Mouse (Mus musculus) left cerebral cortex, adult 8-10 months (tissue): ENCODE measurements around the gene Gpr63. TPM values are rescaled to one million over a fixed set of nuclear protein-coding genes. Genes with fewer than 3 reads are reported as not detected.
"Not testable (repeated sequence)": the region's sequence is repeated elsewhere in the genome, so short reads cannot be mapped to it uniquely, and the experiment has no call there.

Experiments
- DNase-seq, 2 experiments: peaks; one replicate each; pipeline ENCODE4 v3.0.0; 2022; ENCODE audit warnings: low spot score in 2 of 2
- total RNA-seq, 4 experiments: library from RNA; stranded (reverse); gene quantifications; 2 replicates each; pipeline ENCODE4 v1.2.4; 2022

The Gpr63 gene
- total RNA-seq = 10 to 100 TPM; 12.8 to 21.9 (median 16.7) TPM

DNA sequence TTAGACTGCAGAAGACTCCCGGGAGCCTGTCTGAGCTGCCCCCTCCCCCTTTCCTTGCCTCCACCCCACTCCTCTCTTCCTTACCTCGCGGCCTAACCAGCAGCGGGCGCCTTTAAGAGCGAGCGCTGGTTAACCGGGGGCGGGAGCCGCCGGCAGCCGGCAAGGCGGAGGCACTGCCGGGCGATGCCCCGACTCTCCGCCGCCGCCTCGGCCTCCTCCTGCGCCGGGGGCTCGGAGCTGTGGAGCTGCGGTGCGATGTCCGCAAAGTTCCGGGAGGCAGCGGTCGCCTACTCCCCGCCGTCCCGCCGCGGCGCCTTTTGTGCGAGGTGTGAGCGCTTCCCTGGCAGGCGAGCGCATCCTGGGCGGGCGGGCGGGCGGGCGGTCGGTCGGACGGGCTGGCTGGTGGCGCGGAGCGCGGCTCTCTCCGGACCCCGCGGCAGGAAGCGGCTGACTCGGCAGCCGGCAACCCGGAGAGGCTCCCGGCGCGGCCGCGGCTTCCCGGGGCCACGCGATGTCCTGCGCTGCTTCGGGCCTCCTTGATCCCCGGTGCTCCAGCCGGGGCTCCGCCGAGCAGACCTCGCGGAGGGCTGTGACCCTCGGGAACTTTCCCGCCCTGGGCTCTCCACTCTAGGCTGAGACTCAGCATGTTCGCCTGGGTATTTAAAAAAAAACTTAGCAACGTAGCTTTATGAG, at the start of gene Gpr63:
TSS of gene Gpr63 (plus strand) at position 109 of the 693 bp plus-strand sequence.
- peak; percentile 63 to 66 for DNase-seq

DNA sequence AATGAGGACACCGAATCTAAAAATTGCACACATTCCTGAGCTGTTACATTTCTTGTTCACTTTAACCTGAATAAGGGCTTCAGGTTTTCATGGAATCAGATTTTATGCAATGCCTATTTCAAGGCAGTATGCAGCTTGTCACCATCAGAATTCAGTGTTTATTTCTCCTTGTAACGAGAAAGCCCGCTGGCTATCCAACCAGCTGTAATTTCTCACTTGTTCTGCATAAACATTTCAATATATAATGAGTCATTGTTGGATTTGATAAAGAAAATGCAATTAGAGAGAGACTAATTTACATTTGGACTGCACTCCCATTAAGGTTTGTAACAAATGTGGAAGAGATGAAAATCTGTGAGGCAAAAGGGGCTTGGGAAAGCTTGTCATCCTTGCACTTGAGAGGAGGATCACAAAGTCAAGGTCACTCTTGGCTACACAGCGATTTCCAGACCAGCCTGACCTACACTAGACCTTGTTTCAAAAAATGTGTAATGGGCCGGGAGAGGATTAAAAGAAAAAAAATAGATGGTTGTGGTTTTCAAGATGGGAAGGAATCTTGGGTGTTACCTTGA, 46.1 kb upstream of the Gpr63 start:
- DNase-seq = no peak

DNA sequence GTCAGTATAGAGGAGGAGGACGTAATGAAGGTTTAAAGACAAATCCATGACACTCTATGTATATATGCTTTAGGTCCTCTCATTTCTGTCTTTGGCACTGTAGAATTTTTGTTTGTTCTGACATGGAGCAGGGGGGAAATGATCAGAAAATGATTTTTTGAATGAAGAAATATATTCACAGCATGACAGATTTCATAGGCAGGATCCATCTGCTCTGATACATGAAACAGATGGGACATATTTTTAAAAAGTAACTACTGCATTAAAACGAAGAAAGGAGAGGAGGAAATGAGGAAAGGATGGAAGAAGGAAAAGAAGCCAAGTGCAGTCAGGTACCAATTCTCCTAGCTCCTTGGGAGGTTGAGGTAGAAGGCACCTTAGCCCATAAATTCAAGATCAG, 41.5 kb upstream of the Gpr63 start:
- no peak for DNase-seq

DNA sequence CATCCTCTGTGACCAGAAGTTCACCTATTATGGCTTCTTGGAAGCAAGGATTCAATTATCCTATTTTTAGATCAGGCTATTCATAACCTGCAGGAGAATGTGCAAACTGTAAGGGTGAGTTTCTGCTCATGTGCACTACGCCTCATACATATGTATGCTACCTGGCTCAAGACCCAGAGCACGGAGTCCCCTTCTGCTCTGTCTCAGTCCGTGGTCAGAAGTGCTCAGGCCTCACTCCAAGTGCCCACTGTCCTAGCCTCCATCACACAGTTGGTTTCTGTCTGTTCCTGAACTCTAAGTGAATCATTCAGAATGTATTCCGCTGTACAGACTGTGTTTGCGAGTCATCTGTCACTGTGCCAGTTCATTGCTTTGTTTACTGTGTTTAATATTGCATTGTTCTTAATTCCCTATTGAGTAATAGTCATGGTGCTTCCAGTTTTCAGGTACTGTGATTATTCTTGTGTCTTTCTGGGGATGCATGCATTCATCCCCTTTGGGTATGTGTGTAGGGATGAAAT, 37.9 kb upstream of the Gpr63 start:
- DNase-seq = no peak

DNA sequence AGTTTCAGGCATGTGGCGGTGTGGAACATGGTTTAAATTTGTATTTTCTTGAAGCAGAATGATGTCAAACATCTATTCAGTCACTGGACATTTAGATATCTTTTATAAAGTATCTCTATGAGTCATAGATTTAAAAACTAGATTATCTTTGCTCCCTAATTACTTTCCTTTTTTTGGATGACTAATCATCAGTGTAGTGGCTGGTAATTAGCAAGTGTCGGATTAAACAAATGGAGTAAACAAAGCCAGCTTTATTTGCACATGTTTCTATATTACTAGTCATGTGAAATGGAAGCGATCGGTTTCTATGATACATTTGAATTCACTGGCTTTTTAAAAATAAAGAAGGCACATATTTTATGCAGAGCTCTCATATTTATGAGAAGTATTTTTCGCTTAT, 37.3 kb upstream of the Gpr63 start:
- no peak for DNase-seq

DNA sequence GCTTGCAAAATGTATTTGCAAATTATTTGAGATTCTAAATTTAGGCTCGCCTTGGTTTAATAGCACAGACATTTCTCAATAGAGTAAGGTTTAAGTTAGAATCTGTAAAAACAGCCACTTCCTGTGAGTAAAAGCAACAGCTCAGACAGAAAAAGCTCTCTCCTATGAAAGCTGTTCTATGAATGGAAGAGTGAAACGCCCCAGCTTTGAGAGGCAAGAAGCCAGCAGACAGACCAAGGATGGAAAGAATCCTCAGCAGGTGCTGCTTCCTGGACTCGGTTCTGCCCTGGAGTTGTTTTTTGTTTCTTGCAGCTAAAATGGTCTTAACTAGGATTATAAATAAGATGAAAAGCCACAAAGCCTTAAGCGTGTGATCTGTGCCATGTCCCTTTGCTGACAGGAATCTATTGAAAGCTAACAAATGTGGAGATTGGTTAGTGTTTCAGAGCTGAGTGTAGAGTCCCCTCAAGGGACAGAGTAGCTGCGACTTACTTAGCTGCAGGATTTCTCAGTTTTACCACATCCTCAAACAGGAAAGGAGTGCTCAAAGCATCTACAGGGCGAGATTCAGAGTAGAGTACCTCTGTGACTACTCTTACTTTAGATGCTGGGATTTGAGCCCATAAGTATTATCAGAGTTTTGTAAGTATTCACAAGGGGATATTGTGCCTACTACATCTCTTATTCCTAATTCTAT, 23.3 kb upstream of the Gpr63 start:
- no peak for DNase-seq

DNA sequence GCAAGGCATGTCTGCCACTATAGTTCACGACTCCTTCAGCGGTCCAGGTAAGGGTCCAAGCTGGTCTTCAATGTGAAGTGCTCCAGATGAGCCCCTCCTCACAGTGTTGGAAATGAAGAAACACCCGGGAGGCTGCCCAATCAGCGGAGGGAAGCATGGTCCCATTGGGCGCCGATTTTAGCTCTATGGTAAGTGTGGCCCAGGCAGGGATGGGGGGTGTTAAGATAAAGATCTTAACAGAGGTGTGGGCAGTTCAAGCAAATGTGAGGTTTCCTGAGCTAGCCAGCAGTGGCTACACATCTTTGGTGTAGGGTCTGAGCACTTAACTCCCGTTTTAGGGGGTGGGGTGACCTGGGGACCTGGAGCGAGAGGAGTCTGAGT, 299 bp upstream of the Gpr63 start:
- no peak for DNase-seq

DNA sequence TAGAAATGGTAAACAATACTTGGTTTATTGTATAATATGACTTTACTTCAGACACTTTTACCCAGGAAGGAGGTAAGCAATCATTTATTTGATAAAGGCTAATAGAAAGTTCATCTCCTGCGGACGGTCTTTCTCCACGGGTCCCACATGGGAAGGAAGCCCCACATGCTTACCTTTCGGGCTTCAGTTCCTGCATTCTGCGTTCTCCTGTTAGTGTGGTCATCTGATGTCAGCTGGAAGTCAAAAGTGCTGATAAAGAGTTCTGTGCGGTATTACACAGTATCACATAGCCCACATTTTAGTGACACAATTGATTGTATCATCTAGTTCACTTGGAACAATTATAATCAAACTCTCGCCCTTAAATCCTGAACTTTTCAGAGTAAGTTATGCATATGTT, 1.0 kb downstream of the Gpr63 start:
- no peak for DNase-seq

DNA sequence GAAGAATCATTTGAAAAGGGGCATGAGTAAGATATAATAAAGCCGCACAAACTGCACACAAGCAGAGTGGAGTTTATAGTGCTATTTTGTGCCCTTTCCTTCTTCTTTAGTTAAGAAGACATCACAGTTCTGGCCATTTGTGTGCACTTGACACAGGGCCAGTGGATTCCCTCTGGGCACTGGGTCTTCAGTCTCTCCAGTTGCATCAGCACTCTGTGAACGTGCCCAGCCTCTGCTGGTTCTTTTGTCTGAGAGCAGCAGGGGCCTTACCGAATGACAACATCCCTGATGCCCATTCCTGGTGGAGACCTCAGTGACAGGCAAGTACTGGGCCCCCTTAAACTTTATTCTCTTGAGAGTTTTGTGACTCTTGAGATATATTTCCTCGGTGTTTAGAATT, 12.4 kb downstream of the Gpr63 start:
- DNase-seq = no peak

DNA sequence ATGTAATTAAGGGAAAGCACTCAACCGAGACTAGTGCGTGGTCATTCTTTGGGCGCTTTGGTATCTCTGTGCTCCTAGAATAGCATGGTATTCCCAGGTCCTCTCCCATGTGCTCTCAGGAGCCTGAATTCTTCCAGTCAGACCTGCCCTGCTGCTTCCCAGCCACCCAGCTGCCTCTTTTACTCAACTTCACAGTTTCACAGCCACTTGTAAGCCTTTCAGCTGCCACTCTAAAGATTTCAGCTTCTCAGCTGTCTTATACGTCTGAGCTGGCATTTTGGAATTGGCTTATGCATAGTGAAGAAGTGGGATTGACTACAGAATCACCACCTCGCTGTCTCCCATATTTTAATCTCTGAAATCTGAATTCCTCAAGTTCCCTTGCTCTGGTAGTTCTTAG, 19.4 kb downstream of the Gpr63 start:
- DNase-seq = no peak

DNA sequence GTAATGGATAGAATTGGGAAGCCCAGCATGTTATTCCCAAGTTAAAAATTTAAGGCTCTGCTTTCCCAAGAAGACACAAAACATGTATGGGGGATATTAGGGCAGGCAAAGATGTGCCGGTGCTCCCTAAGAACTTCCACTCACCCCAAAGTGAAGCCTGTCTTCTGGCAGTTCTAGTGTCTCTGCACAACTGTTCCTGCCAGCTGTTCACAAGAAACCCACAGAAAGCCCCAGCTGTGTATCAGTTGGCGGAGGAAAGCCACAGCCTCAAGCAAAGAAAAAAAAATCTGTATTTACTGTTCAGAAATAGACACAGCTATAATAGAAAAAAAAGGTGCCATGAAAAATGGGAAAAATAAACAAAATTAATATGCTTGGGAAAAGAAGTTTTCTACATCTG, 25.3 kb downstream of the Gpr63 start:
- no peak for DNase-seq

DNA sequence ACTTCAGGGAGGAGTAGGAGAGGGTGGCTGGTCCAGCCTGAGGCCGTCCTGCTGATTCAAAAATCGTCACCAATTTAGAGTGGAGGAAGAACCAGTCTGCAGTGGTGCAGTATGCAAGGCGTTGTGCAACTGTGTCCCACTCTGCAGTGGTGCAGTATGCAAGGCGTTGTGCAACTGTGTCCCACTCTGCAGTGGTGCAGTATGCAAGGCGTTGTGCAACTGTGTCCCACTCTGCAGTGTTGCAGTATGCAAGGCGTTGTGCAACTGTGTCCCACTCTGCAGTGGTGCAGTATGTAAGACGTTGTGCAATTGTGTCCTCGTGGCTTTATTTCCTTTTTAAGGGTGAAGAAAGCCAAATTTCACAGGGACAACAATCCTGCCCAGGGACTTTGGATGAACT, 43.1 kb downstream of the Gpr63 start:
- not testable (repeated sequence) for DNase-seq

DNA sequence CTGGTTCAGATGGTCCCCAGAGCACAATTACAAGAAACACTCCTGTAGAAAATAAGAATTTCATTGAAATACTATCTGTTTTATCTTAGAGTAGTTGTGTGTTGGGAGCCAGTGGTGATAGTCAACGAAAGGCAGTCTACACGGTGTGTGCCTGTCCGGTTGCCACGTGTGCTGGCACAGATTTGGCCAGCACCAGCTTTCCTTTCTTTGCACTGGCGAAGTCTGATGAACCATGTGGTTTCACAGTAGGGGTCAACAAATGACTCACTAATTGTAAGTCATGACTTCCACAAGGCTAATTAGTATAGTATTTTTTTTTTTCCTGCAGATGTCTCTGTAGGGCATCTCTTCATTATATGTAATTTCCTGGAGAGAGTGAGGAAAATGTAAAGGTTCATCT, 45.6 kb downstream of the Gpr63 start:
- DNase-seq = no peak

DNA sequence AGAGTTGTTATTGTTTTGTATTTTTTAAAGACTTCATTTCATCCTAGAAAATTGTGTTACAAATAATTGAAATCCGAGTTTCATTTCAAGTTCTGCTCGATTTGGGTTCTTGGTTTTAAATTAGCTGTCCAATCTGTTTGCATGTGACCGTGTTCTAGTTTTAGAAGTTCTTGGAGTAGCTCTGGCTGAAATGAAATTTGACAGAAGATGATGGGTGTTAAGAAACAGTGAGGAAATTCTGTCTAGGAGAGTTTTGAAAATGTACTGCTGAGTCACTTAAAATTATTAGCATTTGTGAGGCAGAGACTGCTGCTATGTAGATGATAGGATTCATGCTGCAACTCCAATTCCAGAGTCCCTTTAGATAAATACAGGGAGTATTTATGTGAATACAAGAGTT, 46.5 kb downstream of the Gpr63 start:
- DNase-seq = no peak

DNA sequence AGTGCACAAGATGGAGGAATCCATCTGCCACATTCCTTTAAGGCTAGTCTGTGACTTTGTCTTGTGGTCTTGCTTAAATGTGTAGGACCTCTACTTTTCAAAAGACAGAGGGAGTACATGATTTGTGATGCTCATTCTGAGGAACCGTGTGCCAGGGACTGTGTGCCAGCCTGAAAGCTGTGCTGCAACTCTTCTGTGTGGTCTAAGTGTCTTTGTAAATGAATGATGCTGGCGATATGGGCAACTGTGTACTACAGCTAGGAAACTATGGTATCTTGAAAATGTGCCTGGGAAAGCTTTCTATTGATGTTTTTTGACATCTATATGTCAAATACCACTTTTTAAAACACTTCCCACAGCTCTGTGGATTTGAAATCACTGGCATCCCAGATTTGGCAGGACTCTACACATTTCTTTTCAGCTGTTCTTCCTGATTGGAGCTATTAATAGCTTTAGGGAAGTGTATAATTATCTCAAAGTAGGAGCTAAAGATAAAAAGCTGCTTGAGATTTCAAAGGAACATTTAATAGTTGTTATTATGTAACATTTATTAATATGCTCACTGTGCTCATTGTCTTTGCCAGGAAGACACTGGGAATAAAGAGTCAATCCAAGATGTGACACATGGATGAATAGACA, 48.9 kb downstream of the Gpr63 start:
- DNase-seq = no peak

DNA sequence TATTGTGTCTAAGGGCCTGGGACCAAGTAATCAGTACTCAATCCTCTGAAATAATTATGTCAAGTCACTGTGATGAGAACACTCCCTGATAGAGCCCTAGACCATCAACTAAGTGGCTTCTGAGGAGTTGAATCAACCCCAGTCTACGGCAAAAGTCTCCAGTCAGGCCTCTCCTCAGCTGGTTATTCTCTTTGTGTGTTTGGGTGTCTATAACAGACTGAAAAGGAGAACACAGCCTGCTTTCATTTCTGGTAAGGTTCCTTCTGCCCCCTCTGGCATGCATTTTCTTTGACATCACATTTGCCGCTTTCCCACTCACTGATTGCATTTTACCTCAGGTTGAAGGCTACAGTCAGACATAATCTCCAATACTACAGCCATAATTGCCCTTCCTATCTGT, 62.0 kb downstream of the Gpr63 start:
- no peak for DNase-seq

DNA sequence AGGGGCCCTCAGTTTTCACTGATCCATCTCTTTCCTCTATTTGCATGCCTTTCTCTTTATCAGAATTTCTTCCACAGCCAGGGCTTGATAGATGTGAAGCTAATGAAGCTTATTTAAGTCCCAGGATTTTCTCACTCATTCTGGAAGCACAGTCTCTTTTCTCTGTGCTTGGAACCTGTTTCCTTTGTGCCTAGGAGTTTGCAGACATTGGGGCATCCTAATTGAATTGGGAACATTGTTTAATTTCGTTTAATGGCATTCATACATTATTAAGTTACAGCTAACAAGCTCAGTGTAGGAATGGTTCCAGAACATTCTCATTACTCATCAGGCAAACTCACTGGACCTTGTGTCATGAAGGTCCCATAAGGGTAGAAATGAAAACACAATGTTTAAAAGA, 62.5 kb downstream of the Gpr63 start:
- no peak for DNase-seq

DNA sequence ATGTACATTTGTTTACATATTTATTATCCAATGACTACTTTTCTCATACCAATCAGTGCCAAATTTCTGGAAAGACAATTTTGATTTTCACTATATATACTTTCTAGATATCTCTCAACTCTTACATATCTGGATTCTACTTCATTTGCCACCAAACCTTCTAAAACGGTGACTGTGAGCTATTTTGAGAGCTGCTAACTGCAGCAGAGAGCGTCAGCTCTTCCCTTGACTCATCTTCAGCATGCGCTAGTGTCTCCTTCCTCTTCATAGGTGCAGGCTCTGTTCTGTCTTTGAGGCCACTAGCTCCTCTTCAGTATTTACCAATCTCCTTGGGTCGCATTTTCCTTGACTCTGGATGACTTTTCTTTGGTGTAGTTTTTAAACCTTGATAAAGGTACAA, 63.7 kb downstream of the Gpr63 start:
- DNase-seq = no peak

DNA sequence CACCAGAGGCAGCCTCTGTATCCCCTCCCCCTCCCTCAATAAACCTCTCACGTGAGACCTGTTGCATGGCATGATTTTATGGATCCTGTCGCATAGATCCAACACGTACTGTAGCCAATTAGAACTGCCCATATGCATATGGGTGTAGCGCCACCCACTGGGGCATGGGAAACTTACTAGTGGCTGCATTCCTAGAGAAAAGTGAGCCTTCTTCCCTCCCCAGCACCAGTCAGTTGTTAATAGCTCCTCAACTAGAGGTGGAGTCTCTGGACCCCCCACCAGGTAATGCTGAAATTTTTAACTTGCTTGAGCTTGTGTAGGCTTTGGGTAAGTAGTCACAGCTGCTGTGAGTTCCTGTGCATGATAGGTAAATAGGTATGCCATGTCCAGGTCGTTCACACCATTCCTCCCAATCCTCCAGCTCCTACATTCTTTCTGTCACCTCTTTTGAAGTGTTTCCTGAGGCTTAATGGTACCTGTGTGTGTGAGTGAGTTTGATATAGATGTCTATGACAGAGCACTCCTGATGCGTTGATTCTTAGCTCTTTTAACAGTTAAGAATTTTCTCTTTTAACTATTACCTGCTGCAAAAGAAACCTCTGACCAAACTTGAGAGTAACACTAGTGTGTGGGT, 69.1 kb downstream of the Gpr63 start:
- DNase-seq = no peak

DNA sequence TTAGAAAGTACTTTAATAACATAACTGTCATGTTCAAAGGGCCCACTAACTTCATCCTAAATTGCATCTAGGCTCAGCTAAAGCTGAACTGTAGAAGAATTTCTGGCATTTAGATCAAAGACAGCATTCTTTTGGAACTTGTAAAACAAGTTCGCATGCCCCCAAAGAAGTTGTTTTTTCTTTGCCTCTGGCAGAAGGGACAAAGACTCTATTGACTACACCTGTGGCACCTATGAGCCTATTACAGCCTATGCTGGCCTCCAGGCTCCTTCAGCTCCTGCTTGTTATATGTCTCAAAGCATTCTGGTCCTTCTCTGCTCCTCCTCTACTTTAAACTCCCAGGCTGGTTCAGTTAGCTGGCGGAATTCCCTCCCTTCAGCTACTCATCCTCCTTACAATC, 69.6 kb downstream of the Gpr63 start:
- no peak for DNase-seq

DNA sequence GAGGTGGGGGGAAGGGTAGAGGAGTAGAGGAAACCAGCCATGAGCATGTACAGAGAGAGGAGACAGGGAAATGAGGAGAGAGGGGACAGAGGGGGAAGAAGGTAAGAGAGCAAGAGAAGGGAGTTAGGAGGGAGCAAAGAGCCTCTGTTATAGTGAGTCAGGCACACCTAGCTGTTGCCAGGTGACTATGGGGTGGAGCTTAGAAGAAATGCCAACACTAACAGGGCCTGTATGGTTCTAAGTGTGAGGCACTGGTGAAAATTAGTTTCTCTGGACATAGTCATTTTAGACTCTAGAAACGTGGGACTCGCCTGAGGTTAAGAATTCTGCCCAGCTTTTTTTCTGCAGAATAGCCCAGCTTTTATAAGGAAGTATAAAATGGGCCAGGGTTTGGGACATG, 71.1 kb downstream of the Gpr63 start:
- no peak for DNase-seq

DNA sequence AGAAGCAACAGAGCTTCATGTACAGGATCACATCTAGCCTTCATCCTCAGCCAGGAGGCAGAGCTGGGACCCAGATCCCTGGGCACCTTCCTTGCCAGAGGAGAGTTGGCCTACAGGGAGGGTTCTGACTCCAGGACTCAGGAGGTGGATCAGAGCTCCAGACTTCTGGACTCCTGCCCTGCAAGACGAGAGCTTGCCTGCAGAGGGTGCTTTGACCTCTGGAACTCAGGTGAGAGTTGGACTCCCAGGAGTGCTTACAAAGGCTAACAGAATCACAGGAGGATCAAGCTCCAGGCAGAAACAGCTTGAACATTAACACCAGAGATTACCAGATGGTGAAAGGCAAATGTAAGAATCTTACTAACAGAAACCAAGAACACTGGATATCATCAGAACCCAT, 89.3 kb downstream of the Gpr63 start:
- DNase-seq = not testable (repeated sequence)
